Mouse (Mus musculus) gastrocnemius, postnatal 25 days (tissue): ENCODE measurements around the gene Olfr146. TPM values are rescaled to one million over a fixed set of nuclear protein-coding genes. Genes with fewer than 3 reads are reported as not detected.

Experiments
- DNase-seq: peaks from one replicate; pipeline ENCODE4 v3.0.0; 2022
- long read RNA-seq, 2 experiments: library from polyadenylated mRNA; stranded (forward); transcript quantifications; one replicate each; pipeline ENCODE4 v2.0.0; 2021
- microRNA-seq, 2 experiments: library from miRNA; unstranded; fragments of <30 nt; microRNA quantifications; one replicate each; pipeline ENCODE4 v1.2.0; 2021; ENCODE audit warnings: borderline replicate concordance in 2 of 2
- total RNA-seq, 2 experiments: library from RNA; stranded (reverse); gene quantifications; 1 replicate in 1 of 2; 2 replicates in 1 of 2; pipeline ENCODE4 v1.2.3; 2021

The Olfr146 gene
- not detected for total RNA-seq
- long read RNA-seq, experiment 1, result 0 reads
- long read RNA-seq, experiment 2, result 0 reads

DNA sequence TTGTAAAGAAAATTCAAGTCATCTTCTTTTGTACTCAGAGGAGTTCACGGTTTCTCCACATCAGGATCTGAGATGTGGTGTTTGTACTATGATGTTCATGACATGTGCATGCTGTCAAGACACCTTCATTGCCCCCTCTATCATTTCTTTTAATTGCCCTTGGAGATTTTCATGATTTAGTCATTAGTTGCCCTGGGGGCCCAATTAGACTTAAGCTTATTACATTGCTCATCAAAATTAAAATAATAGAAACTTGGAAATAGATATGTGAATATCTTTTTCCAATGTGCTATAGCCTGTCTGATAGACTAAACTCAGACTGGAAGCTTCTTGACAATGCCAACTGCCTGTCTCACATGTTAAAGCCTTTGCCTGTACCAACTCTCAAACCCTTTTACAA lies at the start of gene Olfr146:
Gene Olfr146, minus strand, starts transcription at position 101 of the 400 bp plus-strand sequence.
- DNase-seq, result no peak

DNA sequence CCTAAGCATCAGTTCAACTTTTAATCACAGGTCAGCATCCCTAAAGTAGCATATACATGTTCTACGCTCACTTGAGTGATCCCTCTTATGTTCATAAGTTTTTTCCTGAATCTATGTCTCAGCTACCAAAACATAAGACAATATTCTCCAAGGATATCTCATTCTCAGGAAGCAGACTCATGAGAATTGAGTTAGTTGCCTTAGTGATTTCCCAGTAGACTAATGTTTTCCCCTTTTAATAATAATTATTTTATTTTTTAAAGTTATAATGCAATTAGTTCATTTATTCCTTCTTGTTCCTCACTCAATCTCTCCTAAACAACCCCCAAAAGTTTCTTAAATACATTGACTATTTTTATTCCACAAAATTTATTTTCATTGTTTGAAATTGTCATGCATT lies 41.7 kb upstream of the Olfr146 start, which contains the start of gene Olfr937:
Gene Olfr937, minus strand, starts transcription at position 101 of the 400 bp plus-strand sequence.
- DNase-seq, result no peak

DNA sequence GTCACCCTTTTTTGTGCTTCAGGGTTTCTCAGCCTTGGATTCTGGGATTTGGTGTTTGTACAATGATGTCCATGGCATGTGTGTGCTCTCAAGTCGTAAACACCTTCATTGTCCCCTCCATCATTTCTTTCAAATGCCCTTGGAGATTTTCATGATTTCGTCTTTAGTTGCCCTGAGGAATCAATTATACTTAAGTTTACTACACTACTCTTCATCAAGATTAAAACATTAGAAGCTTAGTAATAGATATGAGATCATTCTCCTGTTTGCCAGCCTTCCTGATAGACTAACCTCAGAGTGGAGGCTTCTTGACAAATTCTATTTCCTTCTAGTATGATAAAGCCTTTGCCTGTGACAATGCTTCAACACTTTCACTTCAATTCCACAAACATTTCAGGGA lies 23.6 kb downstream of the Olfr146 start, which contains the start of gene Olfr935:
Gene Olfr935, minus strand, starts transcription at position 101 of the 400 bp plus-strand sequence.
- DNase-seq, result no peak

DNA sequence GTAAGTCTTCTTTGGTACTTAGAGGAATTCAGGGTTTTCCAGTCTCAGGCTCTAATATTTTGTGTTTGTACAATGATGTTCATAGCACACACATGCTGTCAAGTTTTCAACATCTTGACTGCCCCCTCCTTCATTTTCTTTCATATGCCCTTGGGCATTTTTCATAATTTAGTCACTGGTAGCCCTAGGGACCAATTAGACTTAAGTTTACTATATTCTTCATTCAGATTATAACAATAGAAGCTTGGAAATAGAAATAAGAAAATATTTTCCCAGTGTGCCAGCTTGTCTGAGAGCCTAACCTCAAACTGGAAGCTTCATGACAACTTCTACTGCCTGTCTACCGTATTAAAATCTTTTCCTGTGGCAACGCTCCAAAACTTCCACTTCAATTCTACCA lies 35.0 kb downstream of the Olfr146 start, which contains the start of gene Olfr934:
Gene Olfr934, minus strand, starts transcription at position 101 of the 400 bp plus-strand sequence.
- no peak for DNase-seq

DNA sequence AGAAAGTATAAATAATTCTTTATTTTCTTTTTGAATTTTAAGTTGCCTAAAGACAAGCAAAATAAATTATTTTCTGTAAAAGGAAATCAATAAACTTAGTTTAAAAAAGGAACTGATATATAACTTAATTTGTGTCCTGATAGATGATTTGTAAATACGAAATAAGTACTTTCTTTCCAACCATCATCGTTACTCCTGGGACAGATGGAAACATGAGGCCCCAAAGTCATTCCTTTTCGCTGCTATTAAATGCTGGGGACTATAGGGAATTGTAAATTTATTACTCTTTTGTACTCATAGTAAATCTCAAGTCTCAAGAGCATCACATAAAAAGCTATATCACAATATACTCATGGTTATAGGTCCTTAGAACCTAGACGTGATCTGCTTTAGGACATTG lies 51.2 kb downstream of the Olfr146 start, which contains the start of gene Olfr933:
Gene Olfr933, plus strand, starts transcription at position 301 of the 400 bp plus-strand sequence.
- no peak for DNase-seq

Small RNA genes within 50 kb of the gene (microRNA-seq; reads per million reads assigned to microRNA genes)
- 0 reads per million in 2 experiments for gene Gm25529

Other genes starting within 250 kb of the Olfr146 start
- gene Olfr922, start 208.8 kb downstream of the Olfr146 start, total RNA-seq, result not detected
- gene Olfr923, start 196.8 kb downstream of the Olfr146 start, total RNA-seq, result not detected
- not detected for gene Olfr924, start 178.9 kb downstream of the Olfr146 start, total RNA-seq
- not detected for gene Olfr26, start 168.3 kb downstream of the Olfr146 start, total RNA-seq
- not detected for gene Olfr926, start 146.3 kb downstream of the Olfr146 start, total RNA-seq
- not detected for gene Olfr930, start 93.6 kb downstream of the Olfr146 start, total RNA-seq
- not detected for gene Olfr933, start 51.1 kb downstream of the Olfr146 start, total RNA-seq
- not detected for gene Olfr934, start 35.1 kb downstream of the Olfr146 start, total RNA-seq
- not detected for gene Olfr935, start 23.7 kb downstream of the Olfr146 start, total RNA-seq
- not detected for gene Olfr937, start 41.6 kb upstream of the Olfr146 start, total RNA-seq
- not detected for gene Olfr938, start 55.5 kb upstream of the Olfr146 start, total RNA-seq
- gene Olfr27, start 104.8 kb upstream of the Olfr146 start, total RNA-seq, result not detected
- gene Olfr943, start 142.9 kb upstream of the Olfr146 start, total RNA-seq, result not detected
- not detected for gene Olfr944, start 178.5 kb upstream of the Olfr146 start, total RNA-seq
- not detected for gene Olfr1537, start 226.6 kb upstream of the Olfr146 start, total RNA-seq